8 mouse cellular contexts compared by ENCODE assay signal in the genomic region with DNA sequence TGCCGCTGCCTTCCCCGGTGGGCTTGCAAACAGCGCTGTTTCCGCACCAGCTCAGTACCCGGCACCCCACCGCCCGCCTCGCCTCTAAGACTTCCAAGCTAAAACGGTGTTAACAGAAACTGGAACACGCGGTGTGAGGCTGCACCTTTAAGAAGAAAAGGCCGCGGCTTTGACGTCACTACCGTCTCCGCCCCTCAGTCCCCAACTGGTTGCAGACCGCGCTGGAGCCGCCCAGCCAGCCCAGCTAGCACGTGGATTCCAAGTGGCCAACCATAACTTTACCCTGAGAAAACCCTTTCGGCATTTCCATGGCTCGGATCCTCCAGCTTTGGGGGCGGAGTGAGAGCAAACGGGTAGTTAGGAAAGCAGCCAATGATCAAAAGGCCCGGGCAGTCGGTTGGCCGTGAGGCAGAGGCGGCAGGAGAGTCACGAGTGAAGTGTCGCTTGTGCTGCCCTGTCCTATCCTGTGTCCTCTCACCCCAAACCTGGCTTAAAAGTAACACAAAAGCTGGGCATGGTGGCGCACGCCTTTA. TPM values are rescaled to one million over a fixed set of nuclear protein-coding genes. Genes with fewer than 3 reads are reported as not detected.
DNase-seq lines count a peak whose midpoint lies in the region; ATAC-seq and TF ChIP-seq lines count a peak whose summit lies in the region.

No protein-coding gene starts in this region.

- H3K4me2 ChIP-seq in heart, embryonic 12.5 days = peak overlapping the region; percentile 84
- H3K4me2 ChIP-seq in kidney, postnatal 0 days (ENCODE audit: low read length) = peak overlapping the region; percentile 61
- peak overlapping the region; percentile 94 for H3K4me2 ChIP-seq in liver, embryonic 11.5 days
- H3K4me2 ChIP-seq in stomach, embryonic 14.5 days (replicated peaks; ENCODE audit: low read depth, low read length) = peak overlapping the region; percentile 82

- H3K9me3 ChIP-seq in heart, embryonic 12.5 days (replicated peaks) = no peaks in the 10 kb centered on the region
- H3K9me3 ChIP-seq in kidney, postnatal 0 days (replicated peaks; ENCODE audit: low read length) = no peaks in the 10 kb centered on the region
- no peaks in the 10 kb centered on the region for H3K9me3 ChIP-seq in liver, embryonic 11.5 days (ENCODE audit: control insufficient read depth, low read length)
- no peaks in the 10 kb centered on the region for H3K9me3 ChIP-seq in stomach, embryonic 14.5 days (ENCODE audit: control insufficient read depth, low read depth, low read length)

- H3K4me3 ChIP-seq in heart, embryonic 12.5 days = peak overlapping the region; percentile 81
- peak overlapping the region; percentile 62 for H3K4me3 ChIP-seq in kidney, postnatal 0 days (replicated peaks; ENCODE audit: low read depth, low read length)
- H3K4me3 ChIP-seq in liver, embryonic 11.5 days (ENCODE audit: low read depth, low read length) = peak overlapping the region; percentile 67
- H3K4me3 ChIP-seq in stomach, embryonic 14.5 days (ENCODE audit: low read depth, low read length) = peak overlapping the region; percentile 81

- H3K27ac ChIP-seq in heart, embryonic 12.5 days (ENCODE audit: poor library complexity, severe bottlenecking) = peak overlapping the region; percentile 98
- peak overlapping the region; percentile 92 for H3K27ac ChIP-seq in kidney, postnatal 0 days
- H3K27ac ChIP-seq in liver, embryonic 11.5 days (ENCODE audit: low read depth, low read length) = peak overlapping the region; percentile 98
- H3K27ac ChIP-seq in stomach, embryonic 14.5 days (ENCODE audit: low read length) = peak overlapping the region; percentile 94

- ATAC-seq in erythroid progenitor cell, adult 5-6 weeks (replicated peaks; ENCODE audit: low FRiP score, poor library complexity, severe bottlenecking) = peak; percentile 81
- peak; percentile 90 for ATAC-seq in heart, embryonic 12.5 days (ENCODE audit: insufficient number of reproducible peaks, low FRiP score)
- peak; percentile 91 for ATAC-seq in kidney, postnatal 0 days (replicated peaks; ENCODE audit: low FRiP score, low read depth)
- ATAC-seq in liver, embryonic 11.5 days (replicated peaks; ENCODE audit: low FRiP score) = peak; percentile 85
- peak; percentile 94 for ATAC-seq in stomach, embryonic 14.5 days (ENCODE audit: insufficient number of reproducible peaks, insufficient read depth, low FRiP score, low read depth)

- H3K36me3 ChIP-seq in heart, embryonic 12.5 days = peaks cover 23% of the 10 kb centered on the region
- peaks cover 14% of the 10 kb centered on the region for H3K36me3 ChIP-seq in kidney, postnatal 0 days (ENCODE audit: insufficient read depth, low read length)
- peaks cover 13% of the 10 kb centered on the region for H3K36me3 ChIP-seq in liver, embryonic 11.5 days (ENCODE audit: control insufficient read depth, insufficient read depth, low read length)
- peaks cover 14% of the 10 kb centered on the region; the same call in 1 of the 2 replicates for H3K36me3 ChIP-seq in stomach, embryonic 14.5 days (ENCODE audit: control insufficient read depth, insufficient read depth, low read length)

- peak; percentile 97 for DNase-seq in CD4-positive helper T cell, adult 2 months (ENCODE audit: low read depth, low spot score)
- DNase-seq in brain, embryonic 18.5 days (ENCODE audit: low read depth, low spot score) = peak; percentile 95
- DNase-seq in kidney, postnatal 0 days (ENCODE audit: low spot score) = peak; percentile 99
- DNase-seq in liver, embryonic 11.5 days (ENCODE audit: low spot score) = peak; percentile 97
- DNase-seq in naive thymus-derived CD4-positive, alpha-beta T cell, adult 2 months (ENCODE audit: low read depth) = peak; percentile 97

- H3K27me3 ChIP-seq in heart, embryonic 12.5 days (replicated peaks) = peaks cover 2% of the 10 kb centered on the region; the same call in 1 of the 2 replicates
- H3K27me3 ChIP-seq in kidney, postnatal 0 days (ENCODE audit: insufficient read depth, low read length) = no peaks in the 10 kb centered on the region
- H3K27me3 ChIP-seq in liver, embryonic 11.5 days (replicated peaks; ENCODE audit: control insufficient read depth, insufficient read depth, low read length) = no peaks in the 10 kb centered on the region
- no peaks in the 10 kb centered on the region for H3K27me3 ChIP-seq in stomach, embryonic 14.5 days (ENCODE audit: control insufficient read depth, insufficient read depth, low read length)

- WGBS in heart, embryonic 12.5 days = under 1% methylated on average over 32 of the region's 32 CpGs
- WGBS in kidney, postnatal 0 days = under 1% methylated on average over 32 of the region's 32 CpGs
- under 1% methylated on average over 32 of the region's 32 CpGs for WGBS in liver, embryonic 11.5 days
- under 1% methylated on average over 32 of the region's 32 CpGs for WGBS in stomach, embryonic 14.5 days

- TF ChIP-seq CTCF in kidney, postnatal 0 days (IDR thresholded peaks at IDR 0.05; ENCODE audit: low read depth) = 0 out of 2 replicates have a peak, but pooled peaks have one; percentile 6

- H3K4me1 ChIP-seq in heart, embryonic 12.5 days (replicated peaks) = peaks cover 34% of the 10 kb centered on the region
- H3K4me1 ChIP-seq in kidney, postnatal 0 days (replicated peaks; ENCODE audit: insufficient read depth, low read length) = peaks cover 13% of the 10 kb centered on the region
- peaks cover 27% of the 10 kb centered on the region for H3K4me1 ChIP-seq in liver, embryonic 11.5 days (replicated peaks; ENCODE audit: control insufficient read depth, insufficient read depth, low read length)
- H3K4me1 ChIP-seq in stomach, embryonic 14.5 days (ENCODE audit: control insufficient read depth, insufficient read depth, low read length) = peaks cover 17% of the 10 kb centered on the region

- peak overlapping the region; percentile 94 for H3K9ac ChIP-seq in heart, embryonic 12.5 days
- H3K9ac ChIP-seq in kidney, postnatal 0 days (ENCODE audit: low read depth, low read length) = peak overlapping the region; percentile 73
- peak overlapping the region; percentile 74 for H3K9ac ChIP-seq in liver, embryonic 11.5 days (ENCODE audit: low read depth, low read length)
- peak overlapping the region; percentile 40; the same call in 1 of the 2 replicates for H3K9ac ChIP-seq in stomach, embryonic 14.5 days (replicated peaks; ENCODE audit: low read depth, low read length)

RNA-seq across cellular contexts. Expression of a gene that starts 0.7 kb away (rescaled TPM):
- total RNA-seq in erythroid progenitor cell, adult 5-6 weeks (2015; ENCODE audit: low replicate concordance) = 211 and 271 TPM in 2 replicates
- 78.9 and 80.8 TPM in 2 replicates for total RNA-seq in erythroid progenitor cell, adult 5-6 weeks (2017; ENCODE audit: low replicate concordance)
- 253 and 260 TPM in 2 replicates for polyA plus RNA-seq in heart, embryonic 12.5 days (2016; fragmentation: Nextera tagmentation; extraction: Ambion mirVana)
- polyA plus RNA-seq in kidney, postnatal 0 days (2015; fragmentation: Nextera tagmentation; extraction: Ambion mirVana) = 352 and 383 TPM in 2 replicates
- 282 and 283 TPM in 2 replicates for polyA plus RNA-seq in liver, embryonic 11.5 days (2014; fragmentation: Nextera tagmentation; extraction: Ambion mirVana)
- polyA plus RNA-seq in stomach, embryonic 14.5 days (2014; fragmentation: Nextera tagmentation; extraction: Ambion mirVana) = 215 and 216 TPM in 2 replicates

RNA-seq across cellular contexts. Expression of a gene that starts 15.2 kb away (rescaled TPM):
- total RNA-seq in erythroid progenitor cell, adult 5-6 weeks (2015; ENCODE audit: low replicate concordance) = not detected in 2 replicates
- total RNA-seq in erythroid progenitor cell, adult 5-6 weeks (2017; ENCODE audit: low replicate concordance) = not detected in 2 replicates
- 1.7 and 1.8 TPM in 2 replicates for polyA plus RNA-seq in heart, embryonic 12.5 days (2016; fragmentation: Nextera tagmentation; extraction: Ambion mirVana)
- 7.0 and 9.2 TPM in 2 replicates for polyA plus RNA-seq in kidney, postnatal 0 days (2015; fragmentation: Nextera tagmentation; extraction: Ambion mirVana)
- polyA plus RNA-seq in liver, embryonic 11.5 days (2014; fragmentation: Nextera tagmentation; extraction: Ambion mirVana) = 1.8 and 2.6 TPM in 2 replicates
- polyA plus RNA-seq in stomach, embryonic 14.5 days (2014; fragmentation: Nextera tagmentation; extraction: Ambion mirVana) = 7.9 and 9.7 TPM in 2 replicates

RNA-seq across cellular contexts. Expression of a gene that starts 21.7 kb away (rescaled TPM):
- 90.1 and 125 TPM in 2 replicates for total RNA-seq in erythroid progenitor cell, adult 5-6 weeks (2015; ENCODE audit: low replicate concordance)
- 38.5 and 49.9 TPM in 2 replicates for total RNA-seq in erythroid progenitor cell, adult 5-6 weeks (2017; ENCODE audit: low replicate concordance)
- 189 and 191 TPM in 2 replicates for polyA plus RNA-seq in heart, embryonic 12.5 days (2016; fragmentation: Nextera tagmentation; extraction: Ambion mirVana)
- 191 and 209 TPM in 2 replicates for polyA plus RNA-seq in kidney, postnatal 0 days (2015; fragmentation: Nextera tagmentation; extraction: Ambion mirVana)
- 68.1 and 69.5 TPM in 2 replicates for polyA plus RNA-seq in liver, embryonic 11.5 days (2014; fragmentation: Nextera tagmentation; extraction: Ambion mirVana)
- polyA plus RNA-seq in stomach, embryonic 14.5 days (2014; fragmentation: Nextera tagmentation; extraction: Ambion mirVana) = 112 and 122 TPM in 2 replicates

RNA-seq across cellular contexts. Expression of a gene that starts 39.1 kb away (rescaled TPM):
- not detected in 2 replicates for total RNA-seq in erythroid progenitor cell, adult 5-6 weeks (2015; ENCODE audit: low replicate concordance)
- total RNA-seq in erythroid progenitor cell, adult 5-6 weeks (2017; ENCODE audit: low replicate concordance) = not detected in 2 replicates
- polyA plus RNA-seq in heart, embryonic 12.5 days (2016; fragmentation: Nextera tagmentation; extraction: Ambion mirVana) = 4.5 and 5.6 TPM in 2 replicates
- polyA plus RNA-seq in kidney, postnatal 0 days (2015; fragmentation: Nextera tagmentation; extraction: Ambion mirVana) = 5.9 and 6.4 TPM in 2 replicates
- 1.8 and 2.0 TPM in 2 replicates for polyA plus RNA-seq in liver, embryonic 11.5 days (2014; fragmentation: Nextera tagmentation; extraction: Ambion mirVana)
- polyA plus RNA-seq in stomach, embryonic 14.5 days (2014; fragmentation: Nextera tagmentation; extraction: Ambion mirVana) = 7.1 and 8.0 TPM in 2 replicates

RNA-seq across cellular contexts. Expression of a gene that starts 42.4 kb away (rescaled TPM):
- total RNA-seq in erythroid progenitor cell, adult 5-6 weeks (2015; ENCODE audit: low replicate concordance) = 5,198 and 5,361 TPM in 2 replicates
- total RNA-seq in erythroid progenitor cell, adult 5-6 weeks (2017; ENCODE audit: low replicate concordance) = 5,184 and 5,388 TPM in 2 replicates
- polyA plus RNA-seq in heart, embryonic 12.5 days (2016; fragmentation: Nextera tagmentation; extraction: Ambion mirVana) = 114 and 116 TPM in 2 replicates
- 7.4 and 8.0 TPM in 2 replicates for polyA plus RNA-seq in kidney, postnatal 0 days (2015; fragmentation: Nextera tagmentation; extraction: Ambion mirVana)
- 191 and 229 TPM in 2 replicates for polyA plus RNA-seq in liver, embryonic 11.5 days (2014; fragmentation: Nextera tagmentation; extraction: Ambion mirVana)
- 4.2 and 4.6 TPM in 2 replicates for polyA plus RNA-seq in stomach, embryonic 14.5 days (2014; fragmentation: Nextera tagmentation; extraction: Ambion mirVana)

Comparison
In these comparisons a context has a peak if more than half of its experiments do, and no peak if none do; other contexts are left out.
1. Peak in every context shown above with its lines: DNase-seq, ATAC-seq, H3K4me3 ChIP-seq and H3K27ac ChIP-seq.
2. H3K9ac ChIP-seq: peak in every context shown above with its lines; median percentile 94 in heart, embryonic 12.5 days; 74 in liver, embryonic 11.5 days; 73 in kidney, postnatal 0 days; 40 in stomach, embryonic 14.5 days.